Mouse (Mus musculus): Measurements from ENCODE around the gene Hormad2. TPM values are rescaled to one million over a fixed set of nuclear protein-coding genes. Genes with fewer than 3 reads are reported as not detected.

The Hormad2 gene
- polyA plus RNA-seq, 1 experiment from 2014 or later = 0.10 TPM

GRCm38 (mm10) chr11:4467436-4467835 lies 26.5 kb upstream of the Hormad2 start:
- ATAC-seq (ENCODE audit: insufficient number of reproducible peaks, insufficient read depth, low FRiP score, low TSS enrichment) = no peak
- no peaks in the 10 kb centered on the region for H3K4me1 ChIP-seq
- H3K9me3 ChIP-seq = no peaks in the 10 kb centered on the region
- no peaks in the 10 kb centered on the region for H3K36me3 ChIP-seq
- H3K9ac ChIP-seq = no peak overlapping the region
- no peak overlapping the region for H3K4me2 ChIP-seq (replicated peaks)
- H3K27ac ChIP-seq = no peak overlapping the region
- no peak overlapping the region for H3K4me3 ChIP-seq
- no peaks in the 10 kb centered on the region for H3K27me3 ChIP-seq
- WGBS = 100% methylated on average over 1 of the region's 1 CpGs

GRCm38 (mm10) chr11:4466191-4466590 lies 25.3 kb upstream of the Hormad2 start:
- no peaks in the 10 kb centered on the region for H3K36me3 ChIP-seq
- H3K4me1 ChIP-seq = no peaks in the 10 kb centered on the region
- no peak for ATAC-seq (ENCODE audit: insufficient number of reproducible peaks, insufficient read depth, low FRiP score, low TSS enrichment)
- H3K4me3 ChIP-seq = no peak overlapping the region
- no peaks in the 10 kb centered on the region for H3K27me3 ChIP-seq
- 54% methylated on average over 4 of the region's 4 CpGs for WGBS
- no peak overlapping the region for H3K4me2 ChIP-seq (replicated peaks)
- H3K9me3 ChIP-seq = no peaks in the 10 kb centered on the region
- no peak overlapping the region for H3K9ac ChIP-seq
- H3K27ac ChIP-seq = no peak overlapping the region

GRCm38 (mm10) chr11:4464616-4465015 lies 23.7 kb upstream of the Hormad2 start:
- Histone ChIP-seq H3K27ac (no peak overlapping the region), H3K9ac (no peak overlapping the region), H3K27me3 (no peaks in the 10 kb centered on the region), H3K4me2 (replicated peaks) (no peak overlapping the region), H3K9me3 (no peaks in the 10 kb centered on the region), H3K4me1 (no peaks in the 10 kb centered on the region), H3K36me3 (no peaks in the 10 kb centered on the region), H3K4me3 (no peak overlapping the region)
- no peak for ATAC-seq (ENCODE audit: insufficient number of reproducible peaks, insufficient read depth, low FRiP score, low TSS enrichment)
- 86% methylated on average over 4 of the region's 4 CpGs for WGBS

GRCm38 (mm10) chr11:4464186-4464585 lies 23.3 kb upstream of the Hormad2 start:
- Histone ChIP-seq H3K4me3 (no peak overlapping the region), H3K4me2 (replicated peaks) (no peak overlapping the region), H3K9me3 (no peaks in the 10 kb centered on the region), H3K27me3 (no peaks in the 10 kb centered on the region), H3K9ac (no peak overlapping the region), H3K36me3 (no peaks in the 10 kb centered on the region), H3K4me1 (no peaks in the 10 kb centered on the region), H3K27ac (no peak overlapping the region)
- ATAC-seq (ENCODE audit: insufficient number of reproducible peaks, insufficient read depth, low FRiP score, low TSS enrichment) = no peak
- 75% methylated on average over 1 of the region's 1 CpGs for WGBS

GRCm38 (mm10) chr11:4462868-4463267 lies 22.0 kb upstream of the Hormad2 start:
- H3K4me3 ChIP-seq = no peak overlapping the region
- no peak overlapping the region for H3K27ac ChIP-seq
- 52% methylated on average over 2 of the region's 2 CpGs for WGBS
- no peaks in the 10 kb centered on the region for H3K36me3 ChIP-seq
- no peaks in the 10 kb centered on the region for H3K9me3 ChIP-seq
- no peak overlapping the region for H3K4me2 ChIP-seq (replicated peaks)
- no peak for ATAC-seq (ENCODE audit: insufficient number of reproducible peaks, insufficient read depth, low FRiP score, low TSS enrichment)
- no peak overlapping the region for H3K9ac ChIP-seq
- no peaks in the 10 kb centered on the region for H3K27me3 ChIP-seq
- H3K4me1 ChIP-seq = no peaks in the 10 kb centered on the region

- no peak for ATAC-seq (ENCODE audit: insufficient number of reproducible peaks, insufficient read depth, low FRiP score, low TSS enrichment)
- no peak overlapping the region for H3K4me3 ChIP-seq
- no peak overlapping the region for H3K9ac ChIP-seq
- H3K9me3 ChIP-seq = no peaks in the 10 kb centered on the region
- no peaks in the 10 kb centered on the region for H3K36me3 ChIP-seq
- 21% methylated on average over 12 of the region's 12 CpGs for WGBS
- H3K4me2 ChIP-seq (replicated peaks) = no peak overlapping the region
- no peak overlapping the region for H3K27ac ChIP-seq
- no peaks in the 10 kb centered on the region for H3K4me1 ChIP-seq
- H3K27me3 ChIP-seq = no peaks in the 10 kb centered on the region
Measured at GRCm38 (mm10) chr11:4461154-4461553, 20.2 kb upstream of the Hormad2 start.

GRCm38 (mm10) chr11:4460615-4461014 lies 19.7 kb upstream of the Hormad2 start:
- Histone ChIP-seq H3K4me3 (no peak overlapping the region), H3K9me3 (no peaks in the 10 kb centered on the region), H3K4me1 (no peaks in the 10 kb centered on the region), H3K4me2 (replicated peaks) (no peak overlapping the region), H3K27me3 (no peaks in the 10 kb centered on the region), H3K36me3 (no peaks in the 10 kb centered on the region), H3K9ac (no peak overlapping the region), H3K27ac (no peak overlapping the region)
- WGBS = 64% methylated on average over 5 of the region's 5 CpGs
- ATAC-seq (ENCODE audit: insufficient number of reproducible peaks, insufficient read depth, low FRiP score, low TSS enrichment) = no peak

GRCm38 (mm10) chr11:4454895-4455535 lies 14.1 kb upstream of the Hormad2 start:
- no peak overlapping the region for H3K4me3 ChIP-seq
- 72% methylated on average over 8 of the region's 8 CpGs for WGBS
- H3K36me3 ChIP-seq = no peaks in the 10 kb centered on the region
- no peak for ATAC-seq (ENCODE audit: insufficient number of reproducible peaks, insufficient read depth, low FRiP score, low TSS enrichment)
- H3K9me3 ChIP-seq = no peaks in the 10 kb centered on the region
- H3K4me1 ChIP-seq = no peaks in the 10 kb centered on the region
- H3K27me3 ChIP-seq = no peaks in the 10 kb centered on the region
- no peak overlapping the region for H3K27ac ChIP-seq
- no peak overlapping the region for H3K4me2 ChIP-seq (replicated peaks)
- H3K9ac ChIP-seq = no peak overlapping the region

GRCm38 (mm10) chr11:4452467-4453184 lies 11.7 kb upstream of the Hormad2 start:
- no peak overlapping the region for H3K27ac ChIP-seq
- no peak overlapping the region for H3K4me3 ChIP-seq
- H3K4me1 ChIP-seq = no peaks in the 10 kb centered on the region
- H3K9me3 ChIP-seq = no peaks in the 10 kb centered on the region
- ATAC-seq (ENCODE audit: insufficient number of reproducible peaks, insufficient read depth, low FRiP score, low TSS enrichment) = no peak
- WGBS = 83% methylated on average over 12 of the region's 12 CpGs
- no peak overlapping the region for H3K9ac ChIP-seq
- no peaks in the 10 kb centered on the region for H3K27me3 ChIP-seq
- H3K36me3 ChIP-seq = no peaks in the 10 kb centered on the region
- no peak overlapping the region for H3K4me2 ChIP-seq (replicated peaks)

- ATAC-seq (ENCODE audit: insufficient number of reproducible peaks, insufficient read depth, low FRiP score, low TSS enrichment) = no peak
- Histone ChIP-seq H3K9ac (no peak overlapping the region), H3K4me1 (no peaks in the 10 kb centered on the region), H3K9me3 (no peaks in the 10 kb centered on the region), H3K36me3 (no peaks in the 10 kb centered on the region), H3K27me3 (no peaks in the 10 kb centered on the region), H3K4me2 (replicated peaks) (no peak overlapping the region), H3K4me3 (no peak overlapping the region), H3K27ac (no peak overlapping the region)
- 28% methylated on average over 9 of the region's 9 CpGs for WGBS
Measured at GRCm38 (mm10) chr11:4451116-4451515, 10.2 kb upstream of the Hormad2 start.

- Histone ChIP-seq H3K9ac (no peak overlapping the region), H3K27me3 (no peaks in the 10 kb centered on the region), H3K4me2 (replicated peaks) (no peak overlapping the region), H3K4me1 (no peaks in the 10 kb centered on the region), H3K9me3 (no peaks in the 10 kb centered on the region), H3K27ac (no peak overlapping the region), H3K4me3 (no peak overlapping the region), H3K36me3 (no peaks in the 10 kb centered on the region)
- ATAC-seq (ENCODE audit: insufficient number of reproducible peaks, insufficient read depth, low FRiP score, low TSS enrichment) = no peak
- WGBS = 87% methylated on average over 9 of the region's 9 CpGs
Measured at GRCm38 (mm10) chr11:4446195-4446868, 5.4 kb upstream of the Hormad2 start.

- Histone ChIP-seq H3K36me3 (no peaks in the 10 kb centered on the region), H3K9ac (no peak overlapping the region), H3K4me3 (no peak overlapping the region), H3K27ac (no peak overlapping the region), H3K27me3 (no peaks in the 10 kb centered on the region), H3K9me3 (no peaks in the 10 kb centered on the region), H3K4me2 (replicated peaks) (no peak overlapping the region), H3K4me1 (0 out of 2 replicates have a peak, but pooled peaks cover 3% of the 10 kb centered on the region)
- 48% methylated on average over 1 of the region's 1 CpGs for WGBS
- no peak for ATAC-seq (ENCODE audit: insufficient number of reproducible peaks, insufficient read depth, low FRiP score, low TSS enrichment)
Measured at GRCm38 (mm10) chr11:4442280-4442679, 1.4 kb upstream of the Hormad2 start.
